Mouse (Mus musculus): Measurements from ENCODE around the gene Wnt5a. TPM values are rescaled to one million over a fixed set of nuclear protein-coding genes. Genes with fewer than 3 reads are reported as not detected.
A peak's percentile ranks its signal among the peaks of the same experiment; 100 is the strongest.

Gene Wnt5a
- polyA plus RNA-seq, 1 experiment from 2014 or later: 17.3 TPM

DNA sequence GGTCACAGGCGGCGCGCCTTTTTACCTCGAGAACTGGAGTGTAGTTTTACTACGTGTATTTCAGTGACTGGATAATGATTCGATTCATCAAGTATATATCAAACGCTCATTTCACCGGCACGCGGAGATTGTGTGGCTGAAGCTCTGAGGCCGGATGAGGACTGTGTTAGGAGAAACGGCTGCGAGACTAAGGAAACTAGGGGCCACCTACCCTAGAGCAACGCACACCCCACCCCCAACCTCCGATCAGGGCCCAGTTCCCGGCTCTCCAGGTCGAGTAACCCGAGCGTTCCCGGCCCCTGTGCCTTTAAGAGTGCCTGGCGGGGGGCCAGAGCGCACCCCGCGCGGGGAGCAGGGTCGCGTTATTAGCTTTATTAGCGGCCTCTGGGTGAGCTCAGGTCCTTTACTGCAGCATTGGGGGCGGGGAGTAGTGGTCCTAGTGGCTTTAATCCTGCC, 1.9 kb downstream of the Wnt5a start:
- Histone ChIP-seq H3K27me3 (ENCODE audit: control insufficient read depth, insufficient read depth, low read length) (peaks cover 21% of the 10 kb centered on the region), H3K9ac (ENCODE audit: low read length) (peak overlapping the region; percentile 76), H3K4me2 (ENCODE audit: low read depth, low read length, severe bottlenecking) (peak overlapping the region; percentile 85), H3K27ac (ENCODE audit: low read depth, low read length) (0 out of 2 replicates have a peak overlapping the region, but pooled peaks have one; percentile 72), H3K4me1 (replicated peaks; ENCODE audit: control insufficient read depth, insufficient read depth, low read length) (peaks cover 15% of the 10 kb centered on the region; the same call in 1 of the 2 replicates), H3K36me3 (ENCODE audit: control insufficient read depth, insufficient read depth, low read length) (no peaks in the 10 kb centered on the region), H3K4me3 (ENCODE audit: low read depth, low read length) (peak overlapping the region; percentile 59), H3K9me3 (ENCODE audit: control insufficient read depth, low read length) (no peaks in the 10 kb centered on the region)
- DNase-seq (ENCODE audit: low spot score) (peak; percentile 74), ATAC-seq (replicated peaks; ENCODE audit: low FRiP score) (no peak)
- 1% methylated on average over 29 of the region's 29 CpGs for WGBS

GRCm38 (mm10) chr14:28507011-28507410, 2.5 kb downstream of the Wnt5a start:
- Histone ChIP-seq H3K4me2 (ENCODE audit: low read depth, low read length, severe bottlenecking) (peak overlapping the region; percentile 85), H3K9me3 (ENCODE audit: control insufficient read depth, low read length) (no peaks in the 10 kb centered on the region), H3K4me3 (ENCODE audit: low read depth, low read length) (peak overlapping the region; percentile 59), H3K27me3 (ENCODE audit: control insufficient read depth, insufficient read depth, low read length) (peaks cover 21% of the 10 kb centered on the region), H3K4me1 (replicated peaks; ENCODE audit: control insufficient read depth, insufficient read depth, low read length) (peaks cover 15% of the 10 kb centered on the region; the same call in 1 of the 2 replicates), H3K27ac (ENCODE audit: low read depth, low read length) (no peak overlapping the region), H3K9ac (ENCODE audit: low read length) (peak overlapping the region; percentile 76), H3K36me3 (ENCODE audit: control insufficient read depth, insufficient read depth, low read length) (no peaks in the 10 kb centered on the region)
- under 1% methylated on average over 15 of the region's 15 CpGs for WGBS
- ATAC-seq (replicated peaks; ENCODE audit: low FRiP score): no peak
- no peak for DNase-seq (ENCODE audit: low spot score)

DNA sequence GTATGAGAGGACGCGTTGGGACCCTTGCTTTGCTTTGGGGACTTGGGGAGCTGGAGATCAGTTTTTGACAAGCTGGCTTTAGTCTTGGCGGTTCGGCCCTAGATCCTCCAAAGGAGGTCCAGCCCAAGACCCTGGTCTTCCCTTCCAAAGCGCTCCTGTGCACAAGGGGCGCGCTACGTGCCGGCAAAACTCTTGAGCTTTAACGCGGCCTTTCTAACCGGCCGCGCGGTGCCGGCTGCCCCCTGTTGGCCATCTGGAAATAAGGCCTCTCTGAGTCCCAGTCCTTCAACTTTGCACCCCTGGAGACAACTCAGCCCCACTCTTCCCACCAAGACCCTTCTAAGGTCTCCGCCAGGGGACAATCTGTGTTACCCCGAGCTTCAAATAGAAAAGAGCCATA, 2.9 kb downstream of the Wnt5a start:
- H3K36me3 ChIP-seq (ENCODE audit: control insufficient read depth, insufficient read depth, low read length): no peaks in the 10 kb centered on the region
- H3K27ac ChIP-seq (ENCODE audit: low read depth, low read length): no peak overlapping the region
- H3K9ac ChIP-seq (ENCODE audit: low read length): peak overlapping the region; percentile 76
- under 1% methylated on average over 18 of the region's 18 CpGs for WGBS
- peaks cover 21% of the 10 kb centered on the region for H3K27me3 ChIP-seq (ENCODE audit: control insufficient read depth, insufficient read depth, low read length)
- H3K4me2 ChIP-seq (ENCODE audit: low read depth, low read length, severe bottlenecking): peak overlapping the region; percentile 85
- H3K4me1 ChIP-seq (replicated peaks; ENCODE audit: control insufficient read depth, insufficient read depth, low read length): peaks cover 15% of the 10 kb centered on the region; the same call in 1 of the 2 replicates
- DNase-seq (ENCODE audit: low spot score) (peak; percentile 89), ATAC-seq (replicated peaks; ENCODE audit: low FRiP score) (peak; percentile 15; the same call in 1 of the 2 replicates)
- H3K9me3 ChIP-seq (ENCODE audit: control insufficient read depth, low read length): no peaks in the 10 kb centered on the region
- H3K4me3 ChIP-seq (ENCODE audit: low read depth, low read length): peak overlapping the region; percentile 59

GRCm38 (mm10) chr14:28508288-28509258, 4.0 kb downstream of the Wnt5a start:
- peak overlapping the region; percentile 85 for H3K4me2 ChIP-seq (ENCODE audit: low read depth, low read length, severe bottlenecking)
- H3K36me3 ChIP-seq (ENCODE audit: control insufficient read depth, insufficient read depth, low read length): no peaks in the 10 kb centered on the region
- WGBS: 13% methylated on average over 27 of the region's 27 CpGs
- peaks cover 26% of the 10 kb centered on the region for H3K27me3 ChIP-seq (ENCODE audit: control insufficient read depth, insufficient read depth, low read length)
- no peak overlapping the region for H3K27ac ChIP-seq (ENCODE audit: low read depth, low read length)
- no peaks in the 10 kb centered on the region for H3K9me3 ChIP-seq (ENCODE audit: control insufficient read depth, low read length)
- DNase-seq (ENCODE audit: low spot score) (no peak), ATAC-seq (replicated peaks; ENCODE audit: low FRiP score) (no peak)
- peak overlapping the region; percentile 53 for H3K9ac ChIP-seq (ENCODE audit: low read length)
- H3K4me3 ChIP-seq (ENCODE audit: low read depth, low read length): peak overlapping the region; percentile 35
- H3K4me1 ChIP-seq (replicated peaks; ENCODE audit: control insufficient read depth, insufficient read depth, low read length): peaks cover 15% of the 10 kb centered on the region; the same call in 1 of the 2 replicates

- H3K9me3 ChIP-seq (ENCODE audit: control insufficient read depth, low read length): no peaks in the 10 kb centered on the region
- H3K27ac ChIP-seq (ENCODE audit: low read depth, low read length): no peak overlapping the region; the same call in 1 of the 2 replicates
- H3K9ac ChIP-seq (ENCODE audit: low read length): peak overlapping the region; percentile 53
- DNase-seq (ENCODE audit: low spot score) (peak; percentile 81), ATAC-seq (replicated peaks; ENCODE audit: low FRiP score) (peak; percentile 26; the same call in 1 of the 2 replicates)
- peak overlapping the region; percentile 60 for H3K4me2 ChIP-seq (ENCODE audit: low read depth, low read length, severe bottlenecking)
- peaks cover 11% of the 10 kb centered on the region; the same call in 1 of the 2 replicates for H3K4me1 ChIP-seq (replicated peaks; ENCODE audit: control insufficient read depth, insufficient read depth, low read length)
- WGBS: under 1% methylated on average over 47 of the region's 47 CpGs
- peaks cover 25% of the 10 kb centered on the region for H3K27me3 ChIP-seq (ENCODE audit: control insufficient read depth, insufficient read depth, low read length)
- no peaks in the 10 kb centered on the region for H3K36me3 ChIP-seq (ENCODE audit: control insufficient read depth, insufficient read depth, low read length)
- H3K4me3 ChIP-seq (ENCODE audit: low read depth, low read length): peak overlapping the region; percentile 35
Measured at GRCm38 (mm10) chr14:28509441-28510340, 5.1 kb downstream of the Wnt5a start.

- peaks cover 12% of the 10 kb centered on the region; the same call in 1 of the 2 replicates for H3K4me1 ChIP-seq (replicated peaks; ENCODE audit: control insufficient read depth, insufficient read depth, low read length)
- H3K27ac ChIP-seq (ENCODE audit: low read depth, low read length): no peak overlapping the region; the same call in 1 of the 2 replicates
- H3K36me3 ChIP-seq (ENCODE audit: control insufficient read depth, insufficient read depth, low read length): no peaks in the 10 kb centered on the region
- no peaks in the 10 kb centered on the region for H3K9me3 ChIP-seq (ENCODE audit: control insufficient read depth, low read length)
- H3K27me3 ChIP-seq (ENCODE audit: control insufficient read depth, insufficient read depth, low read length): peaks cover 25% of the 10 kb centered on the region
- peak; percentile 70 for DNase-seq (ENCODE audit: low spot score)
- peak overlapping the region; percentile 35 for H3K4me3 ChIP-seq (ENCODE audit: low read depth, low read length)
- under 1% methylated on average over 29 of the region's 29 CpGs for WGBS
- no peak for ATAC-seq (replicated peaks; ENCODE audit: low FRiP score)
- H3K4me2 ChIP-seq (ENCODE audit: low read depth, low read length, severe bottlenecking): peak overlapping the region; percentile 60
- peak overlapping the region; percentile 53 for H3K9ac ChIP-seq (ENCODE audit: low read length)
Measured at GRCm38 (mm10) chr14:28510341-28511028, 5.9 kb downstream of the Wnt5a start.

- ATAC-seq (replicated peaks; ENCODE audit: low FRiP score): no peak
- H3K27me3 ChIP-seq (ENCODE audit: control insufficient read depth, insufficient read depth, low read length): peaks cover 22% of the 10 kb centered on the region
- DNase-seq (ENCODE audit: low spot score): peak; percentile 65
- peak overlapping the region; percentile 53 for H3K9ac ChIP-seq (ENCODE audit: low read length)
- peak overlapping the region; percentile 35 for H3K4me3 ChIP-seq (ENCODE audit: low read depth, low read length)
- peaks cover 10% of the 10 kb centered on the region; the same call in 1 of the 2 replicates for H3K4me1 ChIP-seq (replicated peaks; ENCODE audit: control insufficient read depth, insufficient read depth, low read length)
- H3K9me3 ChIP-seq (ENCODE audit: control insufficient read depth, low read length): no peaks in the 10 kb centered on the region
- no peak overlapping the region for H3K27ac ChIP-seq (ENCODE audit: low read depth, low read length)
- 1% methylated on average over 41 of the region's 41 CpGs for WGBS
- H3K4me2 ChIP-seq (ENCODE audit: low read depth, low read length, severe bottlenecking): peak overlapping the region; percentile 60
- H3K36me3 ChIP-seq (ENCODE audit: control insufficient read depth, insufficient read depth, low read length): no peaks in the 10 kb centered on the region
Measured at GRCm38 (mm10) chr14:28511029-28511651, 6.6 kb downstream of the Wnt5a start.
